Mouse (Mus musculus): ENCODE results near the gene Etfdh. TPM values are rescaled to one million over a fixed set of nuclear protein-coding genes. Genes with fewer than 3 reads are reported as not detected.

Etfdh gene
- polyA plus RNA-seq (2012; ENCODE audit: low replicate concordance): 7.6 and 22.2 TPM in 2 replicates

GRCm38 (mm10) chr3:79629416-79629730 lies at the start of gene Etfdh:
Gene Etfdh (minus strand): TSS chr3:79629500.

GRCm38 (mm10) chr3:79628561-79629415 lies 512 bp downstream of the Etfdh start, which contains the start of gene 4930579G24Rik:
Gene 4930579G24Rik (plus strand): TSS chr3:79629079.

GRCm38 (mm10) chr3:79590863-79591792 lies 38.2 kb downstream of the Etfdh start, which contains the start of gene Ppid:
Gene Ppid (plus strand): TSS chr3:79591342.

GRCm38 (mm10) chr3:79567703-79568362 lies 61.5 kb downstream of the Etfdh start, which contains the start of gene Fnip2:
Gene Fnip2 (minus strand): TSS chr3:79567796.

Other genes with a start within 250 kb of the Etfdh start
- 5.6 and 7.9 TPM in 2 replicates for gene Fnip2, start 61.7 kb downstream of the Etfdh start, polyA plus RNA-seq (2012; ENCODE audit: low replicate concordance)
- 3.7 and 40.2 TPM in 2 replicates for gene Ppid, start 38.2 kb downstream of the Etfdh start, polyA plus RNA-seq (2012; ENCODE audit: low replicate concordance)
- gene 4930579G24Rik, start 421 bp downstream of the Etfdh start, polyA plus RNA-seq (2012; ENCODE audit: low replicate concordance): 0.68 and 4.4 TPM in 2 replicates
- gene Rxfp1, start 108.4 kb upstream of the Etfdh start, polyA plus RNA-seq (2012; ENCODE audit: low replicate concordance): not detected in 2 replicates
- 0.15 TPM in 1 of 2 replicates, not detected in the other for gene Tmem144, start 223.3 kb upstream of the Etfdh start, polyA plus RNA-seq (2012; ENCODE audit: low replicate concordance)

Data from leukemia stem cell, adult 10-12 weeks (primary cell).